Mouse (Mus musculus): ENCODE results near the gene Cd22.

The Cd22 gene

GRCm38 (mm10) chr7:30820854-30821445 is 59.2 kb downstream of the Cd22 start:
- DNase-seq (ENCODE audit: low read depth, low spot score), result no peak

- DNase-seq (ENCODE audit: low read depth, low spot score), result no peak
These were observed 60.0 kb downstream of the Cd22 start for GRCm38 (mm10) chr7:30820131-30820530.
